Mouse (Mus musculus) C2C12 (cell line): ENCODE measurements around the gene Nxpe4. TPM values are rescaled to one million over a fixed set of nuclear protein-coding genes. Genes with fewer than 3 reads are reported as not detected.

Source experiments
- H3K27me3 ChIP-seq: one replicate; pipeline ENCODE4 v1.6.1; 2011; ENCODE audit not compliant: control insufficient read depth, insufficient read depth, insufficient read length
- H3K36me3 ChIP-seq: one replicate; pipeline ENCODE4 v1.6.1; 2011; ENCODE audit not compliant: control insufficient read depth, insufficient read depth
- H3K4me3 ChIP-seq: one replicate; pipeline ENCODE4 v1.5.1; 2011; ENCODE audit warnings: mild to moderate bottlenecking, control low read depth; ENCODE audit not compliant: poor library complexity, insufficient read depth, severe bottlenecking
- H3K79me2 ChIP-seq: one replicate; pipeline ENCODE4 v1.6.1; 2011; ENCODE audit not compliant: control insufficient read depth, insufficient read depth
- H3K79me3 ChIP-seq: one replicate; pipeline ENCODE4 v1.6.1; 2011; ENCODE audit warnings: low read depth, control low read depth
- H3ac ChIP-seq: one replicate; pipeline ENCODE3; 2011; ENCODE audit warnings: low read depth; ENCODE audit not compliant: control insufficient read depth, insufficient read length
- CEBPB ChIP-seq: IDR thresholded peaks from one replicate; pipeline ENCODE4 v1.6.1; 2011; ENCODE audit warnings: low read depth, mild to moderate bottlenecking, control low read depth, moderate library complexity
- CTCF ChIP-seq: IDR thresholded peaks from one replicate; pipeline ENCODE4 v1.5.1; 2011; ENCODE audit not compliant: control insufficient read depth, insufficient read depth, insufficient read length
- FOSL1 ChIP-seq: IDR thresholded peaks from one replicate; pipeline ENCODE4 v1.8.0; 2011; ENCODE audit warnings: mild to moderate bottlenecking, low read length; ENCODE audit not compliant: poor library complexity, insufficient read depth, severe bottlenecking
- MAX ChIP-seq: IDR thresholded peaks from one replicate; pipeline ENCODE4 v1.6.1; 2011; ENCODE audit warnings: mild to moderate bottlenecking, control low read depth
- MYOD1 ChIP-seq: IDR thresholded peaks from one replicate; pipeline ENCODE4 v1.6.1; 2011; ENCODE audit warnings: low read depth; ENCODE audit not compliant: control insufficient read depth, insufficient read length
- MYOG ChIP-seq: IDR thresholded peaks from one replicate; pipeline ENCODE4 v1.6.1; 2011; ENCODE audit not compliant: control insufficient read depth, insufficient read length; ENCODE audit errors: extremely low read depth
- USF1 ChIP-seq: IDR thresholded peaks from one replicate; pipeline ENCODE4 v1.6.1; 2011; ENCODE audit warnings: low read depth, mild to moderate bottlenecking, control low read depth, moderate library complexity
- polyA plus RNA-seq: library from polyadenylated mRNA; unstranded; fragments of >200 nt; fragmentation: generic; extraction: Trizol; gene quantifications from one replicate; pipeline ENCODE4 v1.2.1, GENCODE M21; 2012; ENCODE audit warnings: missing spikeins

The Nxpe4 gene
- polyA plus RNA-seq, 1 experiment = 0.02 TPM

- Histone ChIP-seq H3K4me3 (no peak overlapping the region), H3K79me2 (no peaks in the 10 kb centered on the region), H3ac (no peak overlapping the region), H3K79me3 (no peaks in the 10 kb centered on the region), H3K36me3 (no peaks in the 10 kb centered on the region), H3K27me3 (no peaks in the 10 kb centered on the region)
- TF ChIP-seq USF1 (no peak), MAX (no peak), MYOD1 (no peak)
Measured at GRCm38 (mm10) chr9:48245525-48245924, 83.7 kb downstream of the Nxpe4 start.

GRCm38 (mm10) chr9:48247276-48247675, 85.5 kb downstream of the Nxpe4 start:
- no peak overlapping the region for H3K4me3 ChIP-seq
- H3K27me3 ChIP-seq = no peaks in the 10 kb centered on the region
- H3K36me3 ChIP-seq = no peaks in the 10 kb centered on the region
- H3K79me2 ChIP-seq = no peaks in the 10 kb centered on the region
- TF ChIP-seq MYOD1 = no peak
- TF ChIP-seq MAX = no peak
- no peak for TF ChIP-seq MYOG
- TF ChIP-seq CTCF = no peak
- no peak for TF ChIP-seq USF1
- TF ChIP-seq FOSL1 = no peak
- TF ChIP-seq CEBPB = no peak
- no peaks in the 10 kb centered on the region for H3K79me3 ChIP-seq
- H3ac ChIP-seq = no peak overlapping the region

GRCm38 (mm10) chr9:48252236-48252635, 90.4 kb downstream of the Nxpe4 start:
- TF ChIP-seq MYOG = no peak
- TF ChIP-seq USF1 = no peak
- no peak for TF ChIP-seq CEBPB
- TF ChIP-seq FOSL1 = no peak
- TF ChIP-seq CTCF = no peak
- TF ChIP-seq MYOD1 = no peak
- no peak for TF ChIP-seq MAX
- Histone ChIP-seq H3ac (no peak overlapping the region), H3K79me2 (no peaks in the 10 kb centered on the region), H3K4me3 (no peak overlapping the region), H3K27me3 (peaks cover 4% of the 10 kb centered on the region), H3K36me3 (no peaks in the 10 kb centered on the region), H3K79me3 (no peaks in the 10 kb centered on the region)

GRCm38 (mm10) chr9:48257001-48257400, 95.2 kb downstream of the Nxpe4 start:
- no peaks in the 10 kb centered on the region for H3K79me3 ChIP-seq
- TF ChIP-seq USF1 = no peak
- no peak for TF ChIP-seq CEBPB
- TF ChIP-seq MAX = no peak
- no peak for TF ChIP-seq CTCF
- no peak for TF ChIP-seq MYOG
- TF ChIP-seq FOSL1 = no peak
- TF ChIP-seq MYOD1 = no peak
- H3K79me2 ChIP-seq = no peaks in the 10 kb centered on the region
- H3ac ChIP-seq = no peak overlapping the region
- H3K36me3 ChIP-seq = no peaks in the 10 kb centered on the region
- H3K27me3 ChIP-seq = peaks cover 6% of the 10 kb centered on the region
- H3K4me3 ChIP-seq = no peak overlapping the region

- no peaks in the 10 kb centered on the region for H3K79me2 ChIP-seq
- H3ac ChIP-seq = no peak overlapping the region
- no peaks in the 10 kb centered on the region for H3K79me3 ChIP-seq
- no peaks in the 10 kb centered on the region for H3K36me3 ChIP-seq
- TF ChIP-seq CEBPB (no peak), FOSL1 (no peak), CTCF (no peak), MYOD1 (no peak), MAX (no peak), USF1 (no peak), MYOG (no peak)
- no peak overlapping the region for H3K4me3 ChIP-seq
- H3K27me3 ChIP-seq = peaks cover 6% of the 10 kb centered on the region
Measured at GRCm38 (mm10) chr9:48257741-48258423, 96.1 kb downstream of the Nxpe4 start.

GRCm38 (mm10) chr9:48264616-48265015, 102.8 kb downstream of the Nxpe4 start:
- no peaks in the 10 kb centered on the region for H3K79me3 ChIP-seq
- TF ChIP-seq FOSL1 (no peak), USF1 (no peak), MAX (no peak), MYOD1 (no peak), MYOG (no peak), CTCF (no peak), CEBPB (no peak)
- H3K36me3 ChIP-seq = no peaks in the 10 kb centered on the region
- H3ac ChIP-seq = no peak overlapping the region
- H3K79me2 ChIP-seq = no peaks in the 10 kb centered on the region
- no peaks in the 10 kb centered on the region for H3K27me3 ChIP-seq
- no peak overlapping the region for H3K4me3 ChIP-seq
